Mouse (Mus musculus): ENCODE results near the gene Ifngr2. TPM values are rescaled to one million over a fixed set of nuclear protein-coding genes. Genes with fewer than 3 reads are reported as not detected.
A peak's percentile ranks its signal among the peaks of the same experiment; 100 is the strongest.
"Not testable (repeated sequence)": the region's sequence is repeated elsewhere in the genome, so short reads cannot be mapped to it uniquely, and the experiment has no call there.

Gene Ifngr2
- total RNA-seq (2021), result 10 to 100 TPM; 59.8 to 60.8 TPM
- long read RNA-seq, experiment 1, transcript Ifngr2-201 (7 exons, 3,708 nt), result major isoform, 206 of 225 reads
- long read RNA-seq, experiment 1, partial matches to known transcripts, result 11 of 225 reads
- long read RNA-seq, experiment 1, other reads (novel, unspliced or antisense), result 8 of 225 reads
- long read RNA-seq, experiment 2, transcript Ifngr2-201 (7 exons, 3,708 nt), result major isoform, 172 of 188 reads
- long read RNA-seq, experiment 2, partial matches to known transcripts, result 10 of 188 reads
- long read RNA-seq, experiment 2, other reads (novel, unspliced or antisense), result 6 of 188 reads

DNA sequence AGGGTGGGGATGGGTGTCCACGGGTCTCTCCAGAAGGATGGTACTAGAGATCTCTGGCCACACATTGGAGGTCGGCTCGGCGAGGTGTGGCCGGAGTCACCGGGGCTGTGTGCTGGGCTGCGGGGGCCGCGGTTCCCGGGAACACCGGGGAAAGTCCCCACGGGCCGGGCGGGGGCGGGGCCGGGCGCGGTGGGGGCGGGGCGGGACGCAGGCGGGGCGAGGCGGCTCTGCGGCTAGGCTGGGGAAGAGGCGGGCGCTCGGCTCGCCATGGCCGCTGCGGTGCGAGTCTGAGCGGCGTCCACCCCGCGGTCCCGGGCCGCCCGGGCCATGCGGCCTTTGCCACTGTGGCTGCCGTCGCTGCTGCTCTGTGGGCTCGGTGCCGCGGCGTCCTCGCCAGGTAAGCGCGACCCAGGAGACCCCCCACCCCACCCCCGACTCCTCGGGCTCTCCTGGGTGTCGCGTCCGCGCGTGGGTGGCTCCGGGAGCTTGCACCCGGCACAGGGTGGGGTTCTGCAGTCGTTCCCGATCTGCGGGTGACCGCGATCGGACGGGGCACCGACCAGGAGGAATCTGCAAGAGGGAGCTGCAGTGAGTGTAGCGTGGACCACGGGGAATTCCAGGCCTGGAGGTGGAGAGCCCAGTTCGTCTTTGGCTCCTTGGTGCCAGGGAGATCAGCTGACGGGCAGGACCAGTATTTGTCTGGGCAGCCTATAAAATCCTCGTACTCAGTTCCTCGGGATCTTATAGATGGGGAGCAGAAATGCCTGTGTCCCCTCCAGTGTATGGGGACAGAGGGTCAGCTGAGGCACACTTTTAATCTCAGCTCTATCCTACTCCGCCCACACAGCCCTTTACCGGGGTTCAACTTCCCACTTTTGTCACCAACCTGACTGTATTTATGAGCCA lies at the start of gene Ifngr2:
TSS of gene Ifngr2 (plus strand) at position 237 of the 906 bp plus-strand sequence.
- DNase-seq, result peak; percentile 76

DNA sequence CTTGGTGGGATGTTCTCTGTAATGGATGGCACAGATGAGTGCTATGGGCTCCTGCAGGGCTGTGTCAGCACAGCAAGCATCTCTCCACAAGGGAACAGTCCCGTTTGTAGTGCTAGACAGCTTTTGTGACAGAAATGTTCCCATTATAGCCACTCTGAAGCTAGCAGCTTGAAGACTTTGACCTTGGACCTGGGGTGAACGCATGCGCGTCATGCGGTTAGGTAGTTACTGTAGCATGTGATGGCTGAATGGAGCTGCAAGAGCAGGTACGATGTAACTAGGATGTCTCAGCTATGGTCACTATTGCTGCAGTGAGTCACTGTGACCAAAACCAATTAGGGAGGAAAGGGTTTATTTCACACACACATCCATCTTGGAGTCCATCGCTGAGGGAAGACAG lies 48.8 kb upstream of the Ifngr2 start:
- DNase-seq, result no peak

DNA sequence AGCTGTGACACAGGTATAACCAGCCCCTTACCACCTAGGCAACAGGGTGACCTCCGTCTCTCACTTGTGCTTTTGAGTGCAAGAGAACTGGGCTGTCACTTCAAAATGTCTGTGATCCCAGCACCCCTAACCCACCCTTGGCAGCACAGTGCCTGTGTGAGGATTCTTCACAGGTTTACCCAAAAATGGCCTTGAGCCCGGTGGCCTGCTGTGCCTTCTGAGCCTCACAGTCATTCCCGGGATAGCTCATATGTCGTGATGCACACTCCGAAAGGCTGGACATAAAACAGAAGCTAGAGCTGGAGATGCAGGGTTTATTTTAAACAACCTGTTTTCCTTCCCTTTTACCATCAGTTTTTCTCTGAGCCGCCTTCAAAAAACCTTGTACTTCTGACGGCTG lies 42.2 kb upstream of the Ifngr2 start:
- DNase-seq, result no peak

DNA sequence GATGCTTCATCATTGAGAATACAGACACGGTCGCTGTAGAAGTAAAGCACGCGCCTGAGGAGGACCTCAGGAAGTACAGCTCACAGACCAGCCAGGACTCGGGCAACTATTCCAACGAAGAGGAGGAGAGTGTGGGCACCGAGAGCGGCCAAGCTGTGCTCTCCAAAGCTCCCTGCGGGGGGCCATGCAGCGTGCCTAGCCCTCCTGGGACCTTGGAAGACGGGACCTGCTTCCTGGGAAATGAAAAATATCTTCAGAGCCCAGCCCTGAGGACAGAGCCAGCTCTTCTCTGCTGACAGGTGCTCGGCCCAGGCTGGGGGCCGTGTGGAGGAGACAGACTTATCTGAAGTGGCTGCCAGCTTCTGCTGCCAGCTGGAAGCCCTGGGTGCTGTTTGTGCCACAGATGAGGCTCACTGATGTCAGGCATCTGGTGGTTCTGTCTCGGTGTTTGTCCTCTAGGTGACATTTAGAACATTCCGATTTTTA lies 41.7 kb upstream of the Ifngr2 start:
- peak; percentile 70 for DNase-seq

DNA sequence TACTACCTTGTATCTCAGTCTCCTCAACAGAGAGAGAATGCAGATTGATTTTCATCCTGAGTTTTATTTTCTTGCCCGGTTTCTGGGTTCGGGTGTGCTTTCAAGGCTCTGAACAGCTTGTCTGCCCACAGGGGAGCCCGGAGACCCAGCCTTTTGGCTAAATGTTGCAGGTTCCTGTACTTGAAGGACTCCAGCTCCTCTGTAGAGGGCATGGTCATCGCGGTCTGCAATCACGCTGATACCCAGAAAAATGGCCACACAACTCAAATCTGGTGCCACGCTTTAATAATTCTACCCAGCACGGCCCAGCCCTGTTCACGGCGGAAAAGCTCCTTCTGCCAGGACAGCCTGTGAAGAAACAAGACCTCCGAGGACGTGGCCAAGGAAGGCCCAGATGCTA lies 40.5 kb upstream of the Ifngr2 start:
- no peak for DNase-seq

DNA sequence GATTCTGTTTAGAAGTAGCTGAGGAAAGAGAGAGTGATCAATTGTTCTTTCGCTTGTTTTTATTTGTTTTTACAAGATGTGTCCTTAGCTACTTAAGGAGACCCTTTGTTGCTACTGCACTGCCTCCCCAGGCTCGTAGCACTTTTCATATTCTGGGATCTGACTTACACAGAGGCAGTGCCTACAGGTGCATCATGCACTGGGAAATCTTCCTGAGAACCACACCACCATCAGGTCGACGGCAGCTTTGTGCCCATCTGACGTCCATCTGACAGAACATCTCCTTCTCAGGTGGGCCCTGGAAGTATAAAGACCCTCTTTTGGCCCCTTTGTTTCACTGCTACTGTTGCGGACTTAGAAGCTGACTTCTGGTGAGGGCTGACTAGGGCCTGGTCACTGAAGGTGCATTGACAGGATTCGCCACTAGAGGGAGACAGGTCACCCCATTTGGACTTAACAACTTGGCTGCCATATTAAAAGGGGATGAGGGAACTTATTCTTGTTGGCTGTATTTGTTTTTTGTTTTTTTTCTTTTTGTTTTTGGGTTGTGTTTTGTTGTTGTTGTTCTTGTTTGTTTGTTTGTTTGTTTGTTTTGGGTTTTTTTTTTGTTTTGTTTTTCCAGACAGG lies 34.6 kb upstream of the Ifngr2 start:
- peak; percentile 81 for DNase-seq

DNA sequence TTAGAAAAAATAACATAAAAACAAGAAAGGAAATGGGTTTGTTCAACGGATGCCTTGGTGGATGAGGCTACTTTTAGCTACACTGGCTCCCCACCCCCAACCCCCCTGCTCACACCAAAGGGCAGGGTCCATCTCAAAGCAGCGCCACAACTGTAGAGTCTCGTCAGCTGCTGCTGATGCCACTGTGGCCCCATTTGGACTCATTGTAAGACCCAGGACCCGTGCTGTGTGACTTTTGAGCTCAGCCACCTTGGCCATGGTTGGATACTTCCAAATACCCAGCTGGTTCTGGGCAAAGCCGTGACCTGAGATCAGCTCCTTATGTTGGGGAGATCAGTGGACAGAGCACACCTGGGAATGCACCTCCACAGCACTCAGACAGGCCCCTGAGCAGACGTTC lies 33.8 kb upstream of the Ifngr2 start:
- no peak for DNase-seq

DNA sequence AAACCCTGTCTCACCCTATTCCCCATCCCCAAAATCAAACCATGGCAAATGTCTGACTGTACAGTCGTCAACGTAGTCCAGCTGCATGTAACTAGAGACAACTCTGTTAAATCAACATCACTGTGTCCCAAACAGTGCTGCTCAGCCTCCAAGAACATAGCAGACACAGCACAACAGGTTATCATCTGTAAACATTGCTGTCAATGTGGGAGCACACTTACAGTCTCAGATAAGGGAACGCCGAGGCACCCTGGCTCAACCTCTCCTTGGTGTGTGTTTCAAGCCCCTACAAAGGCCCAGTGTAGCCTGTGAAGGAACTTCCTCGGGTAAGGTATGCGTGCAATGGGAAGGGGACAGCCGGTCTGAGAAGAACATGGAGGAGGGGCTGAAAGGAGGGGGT lies 29.9 kb upstream of the Ifngr2 start:
- DNase-seq, result no peak

DNA sequence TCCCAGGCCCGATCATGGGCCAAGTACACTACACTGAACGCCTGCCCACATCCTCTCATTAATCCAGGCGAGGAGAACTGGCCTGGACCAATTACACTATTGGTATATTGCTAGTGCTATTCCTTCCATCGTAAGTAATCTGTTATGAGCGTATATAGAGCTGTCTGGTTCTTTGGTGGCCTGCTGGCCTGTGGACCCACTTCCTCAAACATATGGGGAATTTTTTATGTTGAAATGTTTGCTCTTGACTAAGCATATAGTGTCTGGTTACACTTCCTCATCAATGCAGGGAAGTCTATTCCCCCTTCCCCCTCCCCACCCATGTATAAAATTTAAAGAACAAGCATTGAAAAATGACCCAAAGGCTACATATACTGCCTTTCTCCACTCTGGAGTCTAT lies 24.8 kb upstream of the Ifngr2 start:
- DNase-seq, result no peak

DNA sequence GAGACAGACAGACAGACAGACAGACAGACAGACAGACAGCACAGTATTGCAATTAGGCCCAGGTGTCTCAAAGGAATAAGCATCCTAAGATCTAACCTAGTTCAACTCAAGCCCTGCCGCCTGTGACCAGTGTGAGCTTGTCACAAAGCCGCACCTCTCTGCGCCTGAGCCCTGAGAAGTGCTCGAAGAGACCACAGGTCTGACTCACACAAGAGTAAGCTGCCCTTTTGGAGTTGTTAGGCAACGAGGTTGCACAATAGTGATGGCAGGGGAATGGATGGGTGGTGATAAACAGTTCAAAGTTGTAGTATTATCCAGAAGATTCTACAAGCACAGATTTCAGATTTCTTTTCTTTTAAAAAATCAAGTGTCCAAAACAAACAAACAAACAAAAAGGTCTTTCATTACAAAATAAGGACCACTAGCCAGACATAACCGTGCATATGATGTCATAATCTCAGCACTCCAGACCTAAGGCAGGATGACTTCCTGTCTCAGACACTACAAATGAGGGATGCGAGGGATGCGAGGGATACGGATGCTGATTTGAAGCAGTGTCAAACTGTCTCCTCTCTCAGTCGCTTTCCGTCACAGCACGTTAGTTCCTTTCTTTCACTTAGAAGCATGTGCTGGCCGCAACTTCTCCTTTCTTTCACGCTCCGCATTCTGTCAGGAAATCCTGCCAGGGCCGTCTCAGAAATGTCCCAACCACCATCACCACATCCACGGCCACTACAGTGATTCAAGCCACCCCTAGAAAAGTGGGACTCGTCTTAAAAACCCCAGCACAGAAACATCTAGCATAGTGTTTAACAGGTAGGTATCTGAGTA lies 24.2 kb upstream of the Ifngr2 start:
- DNase-seq, result no peak

DNA sequence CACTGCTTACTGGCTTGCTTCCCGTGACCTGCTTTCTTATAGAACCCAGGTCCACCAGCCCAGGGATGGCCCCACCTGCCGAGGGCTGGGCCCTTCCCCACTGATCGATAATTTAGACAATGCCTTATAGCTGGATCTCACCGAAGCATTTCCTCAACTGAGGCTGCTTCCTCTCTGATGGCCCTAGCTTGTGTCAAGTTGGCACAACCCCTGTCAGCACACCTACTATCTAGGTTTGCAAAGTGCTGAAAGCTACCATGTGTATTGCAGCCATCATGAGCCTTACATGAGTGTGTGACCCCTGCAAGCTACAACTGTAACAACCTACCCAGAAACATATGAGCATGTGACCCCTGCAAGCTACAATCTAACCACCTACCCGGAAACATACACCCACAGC lies 22.7 kb upstream of the Ifngr2 start:
- DNase-seq, result no peak

DNA sequence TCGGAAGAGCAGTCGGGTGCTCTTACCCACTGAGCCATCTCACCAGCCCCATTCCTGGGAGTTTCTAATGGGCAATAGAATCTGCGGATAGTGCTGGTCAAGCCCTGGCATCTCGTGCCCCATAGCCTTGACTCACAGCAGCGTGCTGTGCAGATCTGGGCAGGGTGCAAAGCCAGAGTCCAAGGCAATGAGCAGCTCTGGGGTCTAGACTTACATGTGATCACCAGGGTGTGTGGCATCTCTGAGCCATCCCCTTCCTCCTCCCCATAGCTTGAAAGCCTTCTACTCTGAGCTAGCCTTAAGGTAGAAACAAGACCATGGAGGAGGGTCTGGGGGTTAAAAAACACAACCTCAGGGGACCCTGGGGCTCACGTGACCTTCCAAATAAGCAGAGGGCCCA lies 20.6 kb upstream of the Ifngr2 start:
- no peak for DNase-seq

DNA sequence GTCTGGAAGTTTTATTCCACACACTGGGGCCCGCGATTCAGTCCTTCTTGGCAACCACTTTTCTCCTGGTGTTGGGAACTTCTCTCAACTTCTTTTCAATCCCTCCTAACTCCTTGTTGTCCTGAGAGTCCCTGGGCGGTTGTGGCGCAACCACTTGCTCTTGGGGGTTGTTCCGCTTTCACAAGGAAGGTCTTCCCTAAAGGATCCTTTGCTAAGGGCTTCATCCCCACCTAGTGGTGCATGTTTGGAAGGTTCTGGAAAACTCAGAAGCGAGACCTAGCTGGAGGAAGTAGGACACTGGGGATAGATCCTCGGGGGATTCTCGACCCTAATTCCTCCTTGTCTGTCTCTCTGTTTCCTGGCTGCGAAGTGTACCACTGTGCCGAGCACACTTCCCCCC lies 19.8 kb upstream of the Ifngr2 start:
- no peak for DNase-seq

DNA sequence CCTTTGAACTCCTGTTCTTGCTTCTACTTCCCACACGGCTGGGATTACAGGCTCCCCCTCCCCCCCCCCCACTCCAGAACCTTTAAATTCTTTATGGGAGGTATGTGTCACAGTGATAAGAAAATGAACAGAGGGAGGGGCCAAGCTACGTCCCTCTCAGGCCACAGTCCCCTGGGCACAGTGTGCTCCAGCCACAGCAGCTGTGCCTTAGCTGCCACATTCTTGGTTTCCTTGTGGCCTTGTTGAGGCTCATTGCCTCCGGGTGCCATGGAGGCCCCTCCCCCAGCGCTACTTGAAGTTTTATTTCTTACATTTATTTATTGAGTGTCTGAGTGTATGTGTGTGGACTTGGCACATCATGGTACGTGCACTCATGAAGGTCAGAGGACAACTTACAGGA lies 19.4 kb upstream of the Ifngr2 start:
- no peak for DNase-seq

DNA sequence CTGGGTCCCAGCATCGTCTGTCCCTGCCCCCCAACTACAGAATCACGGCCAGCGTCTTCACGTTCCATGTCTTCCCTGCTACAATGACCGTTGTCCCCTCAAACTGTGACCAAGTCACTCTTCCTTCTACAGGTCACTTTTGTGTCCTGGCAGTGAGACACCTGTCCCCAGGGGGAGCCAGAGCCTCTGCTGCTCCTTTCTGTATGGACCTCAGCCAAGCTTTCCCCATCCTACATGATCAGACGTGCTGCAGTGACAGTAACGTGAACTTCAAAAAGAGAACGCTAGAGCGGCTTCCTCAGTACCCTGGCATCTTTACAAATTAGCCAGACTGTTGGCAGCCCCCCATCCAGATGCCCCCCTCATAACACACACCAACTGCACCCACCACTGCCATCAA lies 18.3 kb upstream of the Ifngr2 start:
- no peak for DNase-seq

DNA sequence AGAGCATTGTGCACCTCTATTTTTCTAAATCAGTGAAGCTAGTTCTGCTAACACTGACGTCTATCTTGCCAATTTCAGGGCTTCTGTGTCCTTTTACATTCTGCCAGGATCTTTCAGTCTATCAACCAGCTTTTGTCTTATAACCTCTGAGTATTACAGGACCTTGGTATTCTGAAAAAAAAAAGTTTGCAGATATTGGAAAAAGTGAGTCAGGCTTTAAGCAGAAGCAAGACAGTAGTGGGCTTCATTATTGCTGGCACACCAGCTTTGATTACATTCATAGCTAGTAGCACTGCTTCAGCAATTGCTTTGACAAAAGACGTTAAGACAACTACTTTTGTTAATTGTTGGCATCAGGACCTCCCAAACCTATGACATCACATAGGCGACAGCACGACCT lies 16.0 kb upstream of the Ifngr2 start:
- not testable (repeated sequence) for DNase-seq

DNA sequence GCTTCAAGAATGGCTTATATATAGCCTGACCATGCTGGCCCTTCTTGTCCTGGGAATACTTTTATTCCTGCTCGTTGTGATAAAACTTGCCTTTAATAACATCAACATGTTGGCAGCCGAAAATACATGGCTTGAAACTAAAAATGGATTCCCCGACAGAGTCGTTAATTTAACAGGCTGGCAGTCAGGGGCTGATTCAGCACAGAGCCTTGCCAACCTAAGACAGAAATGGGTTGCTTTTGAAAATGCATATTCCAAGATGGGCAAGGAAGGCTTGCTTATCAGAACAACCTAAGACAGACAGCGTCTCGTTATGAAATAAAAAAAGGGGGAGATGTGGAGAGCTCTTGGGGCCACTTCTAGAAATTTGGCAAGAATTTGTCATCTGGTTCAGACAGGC lies 15.0 kb upstream of the Ifngr2 start:
- DNase-seq, result no peak

DNA sequence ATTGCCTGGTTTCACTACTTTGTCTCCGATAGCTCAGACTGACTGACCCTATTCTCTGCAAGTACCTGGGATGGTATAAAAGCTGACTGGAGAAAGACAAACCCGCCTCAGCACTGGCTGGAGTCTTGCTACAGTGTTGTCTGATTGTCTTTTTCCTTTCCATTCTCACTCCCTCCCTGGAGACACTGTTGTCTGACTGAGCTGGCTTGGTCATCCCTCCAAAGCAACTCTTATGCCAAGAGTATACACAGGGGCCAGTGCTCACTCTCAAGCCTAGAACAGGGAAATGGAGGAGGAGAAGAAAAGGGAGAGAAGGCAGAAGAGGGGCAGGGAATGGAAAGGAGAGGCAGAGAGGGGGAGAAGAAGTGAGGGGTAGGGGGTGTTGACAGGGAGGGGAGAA lies 14.4 kb upstream of the Ifngr2 start:
- DNase-seq, result no peak

DNA sequence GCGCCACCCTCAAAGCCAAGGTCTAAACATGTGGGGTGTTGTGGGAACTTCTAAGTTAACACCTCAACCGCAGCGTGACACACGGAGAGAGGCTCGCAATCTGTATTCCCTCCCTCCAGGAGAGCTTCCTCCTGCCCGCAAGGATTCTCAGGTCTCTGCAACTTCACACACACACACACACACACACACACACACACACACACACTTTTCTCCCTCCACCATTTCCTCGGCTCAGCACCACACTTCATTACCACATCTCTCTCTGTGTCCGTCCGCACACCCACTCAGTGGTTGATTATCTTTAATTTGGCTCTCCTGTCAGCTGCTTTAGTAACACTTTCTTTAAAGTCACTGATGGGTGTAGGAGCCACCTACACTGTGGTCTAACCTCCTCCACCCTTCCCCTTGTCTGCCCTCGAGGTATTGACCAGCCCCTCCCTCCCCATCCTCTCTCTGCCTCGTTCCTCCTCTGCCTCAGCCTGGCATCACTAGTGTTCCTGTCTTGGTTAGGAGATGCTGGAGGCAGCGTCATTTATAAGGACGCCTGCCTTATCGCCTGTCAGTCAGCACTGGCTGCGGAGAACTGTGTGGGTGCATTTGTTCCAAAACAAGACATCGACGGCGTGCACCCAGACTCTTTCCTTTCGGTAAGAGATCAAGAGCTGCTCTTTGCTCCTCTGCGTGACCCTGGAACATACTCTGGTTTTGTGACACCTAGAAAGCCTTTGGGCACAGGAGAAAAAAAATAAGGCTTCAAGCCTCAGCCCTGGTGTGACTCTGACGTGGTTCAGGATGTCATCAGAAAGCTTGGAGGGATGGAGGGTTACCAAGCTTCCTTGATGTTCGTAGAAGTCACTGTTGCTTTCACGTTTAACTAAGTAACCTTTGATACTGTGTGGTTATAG lies 13.5 kb upstream of the Ifngr2 start:
- DNase-seq, result no peak

DNA sequence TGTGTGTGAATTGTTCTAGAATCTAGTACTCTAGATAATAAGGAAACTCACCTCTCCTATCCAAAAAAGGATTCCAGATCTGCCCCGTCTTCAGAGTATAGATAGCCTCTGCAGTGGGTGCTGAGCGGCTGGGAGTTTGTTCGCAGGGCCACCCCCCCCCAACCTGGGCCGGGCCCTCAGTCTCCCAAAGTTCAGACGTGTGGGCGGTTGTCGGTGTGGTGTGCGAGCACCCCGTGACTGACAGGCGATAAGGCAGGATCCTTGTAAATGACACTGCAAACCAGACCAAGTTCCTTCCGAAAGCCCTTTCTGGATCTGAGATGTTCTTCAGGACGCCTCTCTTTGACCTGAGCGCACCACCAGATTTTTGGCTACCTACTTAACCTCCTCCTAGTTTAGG lies 12.4 kb upstream of the Ifngr2 start:
- peak; percentile 68 for DNase-seq

DNA sequence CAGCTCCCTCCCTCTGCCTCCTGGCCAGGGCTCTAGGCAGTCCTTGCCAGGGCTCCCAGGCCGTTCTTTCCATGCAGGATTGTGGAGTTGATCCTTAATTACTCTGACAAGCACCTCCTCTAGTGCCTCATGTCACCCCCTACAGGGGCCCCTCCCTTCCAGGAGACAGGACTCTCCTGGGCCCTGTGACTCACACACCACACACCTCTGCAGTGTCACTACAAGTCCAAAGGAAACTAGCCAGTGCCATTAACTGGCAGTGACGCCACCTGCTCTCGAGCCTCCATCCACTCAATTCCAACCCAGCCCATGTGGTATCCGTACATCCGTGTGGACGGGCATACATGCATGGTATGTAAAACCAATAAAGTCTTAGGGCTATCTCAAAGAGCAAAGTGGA lies 12.0 kb upstream of the Ifngr2 start:
- DNase-seq, result no peak

All from gastrocnemius, postnatal 10 days (tissue).